ENCODE assay signal across 23 mouse cellular contexts in the genomic region with DNA sequence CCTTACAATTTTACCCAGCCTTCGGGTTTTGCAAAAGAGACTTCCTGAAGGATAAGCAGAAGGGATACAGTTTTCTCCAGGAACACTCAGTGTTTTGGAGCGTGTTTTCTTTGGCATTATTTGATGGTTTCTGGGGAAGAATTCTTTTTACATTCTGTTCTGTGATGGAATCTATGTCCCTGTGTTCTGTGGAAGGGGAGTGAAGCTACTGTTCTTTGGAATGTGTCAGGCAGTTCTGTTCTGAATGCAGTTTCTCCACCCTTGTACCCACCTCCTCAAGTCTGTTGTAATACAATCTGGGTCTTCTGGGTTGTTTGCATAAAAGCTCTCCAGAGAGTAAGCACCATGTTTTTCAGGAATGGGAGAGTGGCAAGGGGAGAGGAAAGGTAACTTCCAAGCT.
A peak's percentile ranks its signal among the peaks of the same experiment; 100 is the strongest.
DNase-seq lines count a peak whose midpoint lies in the region; TF ChIP-seq lines count a peak whose summit lies in the region.
"Had no signal": no experiment of that assay in that cellular context is flagged by ENCODE, and none has a peak within 500 bp of the region (broad histone marks: within the 10 kb centered on the region; RNA-seq: fewer than 3 reads in every experiment).

No protein-coding gene starts in this region.

- no peaks in the 10 kb centered on the region for H3K36me3 ChIP-seq in kidney, adult 2 months (ENCODE audit: control insufficient read depth, insufficient read depth, low read length)
- H3K36me3 ChIP-seq: forebrain, embryonic 12.5 days; G1E; hindbrain, embryonic 12.5 days; neural tube, embryonic 15.5 days had no signal

- no peaks in the 10 kb centered on the region for H3K27me3 ChIP-seq in kidney, adult 2 months (replicated peaks; ENCODE audit: control insufficient read depth, insufficient read depth, low read length)
- H3K27me3 ChIP-seq: forebrain, embryonic 12.5 days; hindbrain, embryonic 12.5 days; neural tube, embryonic 15.5 days had no signal

- H3K27ac ChIP-seq in kidney, adult 2 months (ENCODE audit: insufficient read depth, low read depth, low read length) = 0 out of 2 replicates have a peak overlapping the region, but pooled peaks have one; percentile 16
- 0 out of 2 replicates have a peak overlapping the region, but pooled peaks have one; percentile 11 for H3K27ac ChIP-seq in embryonic fibroblast, embryonic 13.5 days (ENCODE audit: insufficient read depth, low read length)
- H3K27ac ChIP-seq: forebrain, embryonic 12.5 days; hindbrain, embryonic 12.5 days; neural tube, embryonic 15.5 days had no signal

- 65% methylated on average over 2 of the region's 2 CpGs for WGBS in kidney, adult 2 months

- TF ChIP-seq CTCF in kidney, adult 2 months (conservative IDR thresholded peaks at IDR 0.05; ENCODE audit: insufficient read depth, insufficient read length, low read depth, low read length) = no peak
- TF ChIP-seq CTCF in embryonic fibroblast, embryonic 13.5 days (IDR thresholded peaks at IDR 0.05; ENCODE audit: borderline replicate concordance, insufficient read depth, low read length) = no peak

- peak; percentile 19 for DNase-seq in heart, adult 8-10 months (ENCODE audit: low spot score)
- DNase-seq in heart, postnatal 4 days = no peak
- DNase-seq in kidney, adult 2 months = no peak
- DNase-seq in kidney, postnatal 14 days = no peak
- DNase-seq in layer of hippocampus, adult 9-11 months = peak; percentile 25
- no peak for DNase-seq in layer of hippocampus, adult 8-10 months (ENCODE audit: low spot score in 2 of 2)
- no peak for DNase-seq in left cerebral cortex, adult 8-10 months (ENCODE audit: low spot score in 2 of 2)
- DNase-seq: adrenal gland, postnatal 25 days; cerebellum, adult 11-12 months; cerebellum, postnatal 14 days; gastrocnemius, postnatal 10 days; kidney, adult 18-20 months; layer of hippocampus, postnatal 36 days; liver, postnatal 0 days; lung, postnatal 36 days; right cerebral cortex, postnatal 14 days; spleen, adult 18-20 months; thymus, adult 2 months had no signal

- TF ChIP-seq POLR2A in kidney, adult 2 months (IDR thresholded peaks at IDR 0.05; ENCODE audit: low read depth, low read length) = no peak
- TF ChIP-seq POLR2A in embryonic fibroblast, embryonic 13.5 days (IDR thresholded peaks at IDR 0.05; ENCODE audit: low read depth, low read length) = no peak

- no peaks in the 10 kb centered on the region for H3K4me1 ChIP-seq in kidney, adult 2 months (ENCODE audit: control insufficient read depth, insufficient read depth, low read length)
- H3K4me1 ChIP-seq in embryonic fibroblast, embryonic 13.5 days (ENCODE audit: control insufficient read depth, insufficient read depth, low read length) = no peaks in the 10 kb centered on the region; the same call in 1 of the 2 replicates
- H3K4me1 ChIP-seq: forebrain, embryonic 12.5 days; hindbrain, embryonic 12.5 days; neural tube, embryonic 15.5 days had no signal

- H3K4me3 ChIP-seq in kidney, adult 2 months (ENCODE audit: insufficient read depth, low read depth, low read length) = no peak overlapping the region
- no peak overlapping the region for H3K4me3 ChIP-seq in embryonic fibroblast, embryonic 13.5 days (ENCODE audit: insufficient read depth, low read length)
- H3K4me3 ChIP-seq: forebrain, embryonic 12.5 days; hindbrain, embryonic 12.5 days; neural tube, embryonic 15.5 days had no signal

Comparison
In these comparisons a context has a peak if more than half of its experiments do, and no peak if none do; other contexts are left out.
1. DNase-seq: peak in heart, adult 8-10 months (single experiment) and layer of hippocampus, adult 9-11 months (single experiment); none in heart, postnatal 4 days (single experiment), kidney, adult 2 months (single experiment), kidney, postnatal 14 days (single experiment), layer of hippocampus, adult 8-10 months (0 of 2) and left cerebral cortex, adult 8-10 months (0 of 2).